Mouse (Mus musculus) embryonic facial prominence, embryonic 12.5 days (tissue): ENCODE measurements around the gene Trp73. TPM values are rescaled to one million over a fixed set of nuclear protein-coding genes. Genes with fewer than 3 reads are reported as not detected.

Experiments used
- ATAC-seq: fragments of 200-750 bp; cut with Nextera tagmentation; 2 replicates; pipeline ENCODE4 v1.8.0; 2017; ENCODE audit not compliant: insufficient number of reproducible peaks, insufficient read depth, low FRiP score, low TSS enrichment
- H3K27ac ChIP-seq: fragments of 300-500 bp; sonication (generic); 2 replicates; pipeline ENCODE4 v1.5.1; 2016; ENCODE audit warnings: mild to moderate bottlenecking
- H3K27me3 ChIP-seq: fragments of 300-500 bp; sonication (generic); 2 replicates; pipeline ENCODE4 v1.6.1; 2016; ENCODE audit warnings: mild to moderate bottlenecking, moderate library complexity
- H3K36me3 ChIP-seq: fragments of 300-500 bp; sonication (generic); 2 replicates; pipeline ENCODE4 v1.6.1; 2016; ENCODE audit warnings: mild to moderate bottlenecking
- H3K4me1 ChIP-seq: fragments of 300-500 bp; sonication (generic); 2 replicates; pipeline ENCODE4 v1.6.1; 2016
- H3K4me2 ChIP-seq: fragments of 300-500 bp; sonication (generic); replicated peaks from 2 replicates; pipeline ENCODE4 v1.6.1; 2016; ENCODE audit warnings: mild to moderate bottlenecking, moderate library complexity
- H3K4me3 ChIP-seq: fragments of 300-500 bp; sonication (generic); 2 replicates; pipeline ENCODE4 v1.5.1; 2016; ENCODE audit warnings: mild to moderate bottlenecking
- H3K9ac ChIP-seq: fragments of 300-500 bp; sonication (generic); 2 replicates; pipeline ENCODE4 v1.6.1; 2016; ENCODE audit warnings: mild to moderate bottlenecking, moderate library complexity
- H3K9me3 ChIP-seq: fragments of 300-500 bp; sonication (generic); 2 replicates; pipeline ENCODE4 v1.6.1; 2016; ENCODE audit warnings: mild to moderate bottlenecking, moderate library complexity
- WGBS: fragments of 180-500 bp; shearing (Covaris S2); methylation state at CpG from one replicate; pipeline ENCODE4 v1.1.7; 2016; 5-methylcytosine and 5-hydroxymethylcytosine counted together
- polyA plus RNA-seq: library from polyadenylated mRNA; unstranded; fragments of >200 nt; fragmentation: Nextera tagmentation; extraction: Ambion mirVana; gene quantifications from 2 replicates; pipeline ENCODE4 v1.2.1, GENCODE M21; 2016

Gene Trp73
- polyA plus RNA-seq, 1 experiment from 2014 or later = 1.5 TPM

GRCm38 (mm10) chr4:154057696-154058095, 82.3 kb downstream of the Trp73 start:
- Histone ChIP-seq H3K4me2 (no peak overlapping the region), H3K9ac (no peak overlapping the region), H3K27ac (no peak overlapping the region), H3K4me3 (no peak overlapping the region), H3K4me1 (peaks cover 4% of the 10 kb centered on the region; the same call in 1 of the 2 replicates), H3K27me3 (no peaks in the 10 kb centered on the region), H3K36me3 (no peaks in the 10 kb centered on the region), H3K9me3 (no peaks in the 10 kb centered on the region)
- WGBS = 57% methylated on average over 4 of the region's 4 CpGs
- ATAC-seq = no peak

DNA sequence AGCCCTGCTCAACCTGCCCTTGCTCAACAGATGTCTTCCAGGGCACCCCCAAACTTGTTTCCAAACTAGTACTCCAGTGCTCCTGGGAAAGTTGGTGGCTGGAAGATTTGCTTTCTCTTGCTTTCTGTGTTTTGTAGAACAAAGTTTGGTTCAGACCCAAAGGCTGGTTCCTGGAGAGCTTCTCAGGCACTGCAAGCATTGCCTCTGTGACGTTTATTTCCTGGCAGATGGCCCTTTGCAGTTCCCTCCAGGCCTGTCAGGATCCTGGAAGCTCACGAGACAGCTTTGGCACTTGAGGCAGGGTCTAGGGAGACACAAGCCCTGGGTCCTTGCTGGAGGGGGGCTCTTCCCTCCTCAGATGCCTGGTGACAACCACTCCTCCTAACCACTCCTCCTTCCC, 83.3 kb downstream of the Trp73 start:
- H3K4me2 ChIP-seq = no peak overlapping the region
- no peaks in the 10 kb centered on the region for H3K9me3 ChIP-seq
- H3K27ac ChIP-seq = peak overlapping the region; percentile 46
- H3K27me3 ChIP-seq = no peaks in the 10 kb centered on the region
- H3K4me3 ChIP-seq = no peak overlapping the region
- no peak for ATAC-seq
- H3K4me1 ChIP-seq = peaks cover 4% of the 10 kb centered on the region; the same call in 1 of the 2 replicates
- H3K9ac ChIP-seq = no peak overlapping the region
- WGBS = 53% methylated on average over 2 of the region's 2 CpGs
- no peaks in the 10 kb centered on the region for H3K36me3 ChIP-seq

DNA sequence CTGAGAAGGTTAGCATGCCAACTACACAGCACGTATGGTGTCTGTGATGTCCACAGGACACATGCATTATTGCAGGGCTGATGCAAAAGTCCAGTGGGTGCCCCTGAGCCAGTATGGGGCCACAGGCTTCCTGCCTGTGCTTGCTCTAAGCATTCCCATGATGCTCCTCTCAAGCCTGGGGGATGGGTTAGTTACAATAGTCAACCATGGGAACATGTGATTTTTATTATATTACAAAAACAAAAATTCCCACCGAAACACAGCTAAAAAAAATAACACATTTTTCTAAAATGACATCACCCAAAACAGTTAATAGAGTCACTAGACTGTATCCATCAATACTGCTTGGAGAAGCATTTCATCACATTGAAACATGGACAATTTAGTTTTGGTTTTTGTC, 84.0 kb downstream of the Trp73 start:
- H3K4me3 ChIP-seq = no peak overlapping the region
- H3K4me2 ChIP-seq = no peak overlapping the region
- H3K9me3 ChIP-seq = no peaks in the 10 kb centered on the region
- no peaks in the 10 kb centered on the region for H3K27me3 ChIP-seq
- H3K4me1 ChIP-seq = peaks cover 4% of the 10 kb centered on the region; the same call in 1 of the 2 replicates
- WGBS = 46% methylated on average over 2 of the region's 2 CpGs
- no peaks in the 10 kb centered on the region for H3K36me3 ChIP-seq
- H3K27ac ChIP-seq = peak overlapping the region; percentile 54
- no peak overlapping the region for H3K9ac ChIP-seq
- no peak for ATAC-seq

DNA sequence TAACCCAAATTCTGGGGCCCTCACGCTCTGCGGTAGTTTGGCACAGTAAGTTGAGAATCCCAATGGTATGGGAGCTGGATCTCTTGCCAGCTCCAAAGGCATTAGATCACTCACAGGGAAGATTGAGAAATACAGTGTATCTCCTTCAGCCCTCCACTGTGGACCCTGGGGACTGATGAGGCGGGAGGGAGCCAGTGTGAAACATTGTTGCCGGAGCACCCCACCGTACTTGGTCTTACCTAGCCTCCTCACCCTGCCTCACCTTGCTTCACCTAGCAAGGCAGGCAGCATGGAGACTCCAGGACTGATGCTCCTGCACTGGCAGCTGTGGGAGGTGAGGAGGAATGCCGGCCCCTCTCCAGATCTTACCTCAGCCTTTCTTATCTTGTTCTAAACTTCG, 84.5 kb downstream of the Trp73 start:
- peaks cover 4% of the 10 kb centered on the region; the same call in 1 of the 2 replicates for H3K4me1 ChIP-seq
- no peak overlapping the region for H3K9ac ChIP-seq
- H3K4me3 ChIP-seq = no peak overlapping the region
- no peaks in the 10 kb centered on the region for H3K27me3 ChIP-seq
- ATAC-seq = no peak
- H3K36me3 ChIP-seq = no peaks in the 10 kb centered on the region
- H3K9me3 ChIP-seq = no peaks in the 10 kb centered on the region
- H3K27ac ChIP-seq = peak overlapping the region; percentile 54
- no peak overlapping the region for H3K4me2 ChIP-seq
- WGBS = 85% methylated on average over 7 of the region's 7 CpGs

- no peak for ATAC-seq
- H3K4me3 ChIP-seq = no peak overlapping the region
- H3K4me1 ChIP-seq = peaks cover 4% of the 10 kb centered on the region; the same call in 1 of the 2 replicates
- H3K4me2 ChIP-seq = no peak overlapping the region
- no peaks in the 10 kb centered on the region for H3K9me3 ChIP-seq
- H3K9ac ChIP-seq = no peak overlapping the region
- H3K36me3 ChIP-seq = no peaks in the 10 kb centered on the region
- H3K27me3 ChIP-seq = no peaks in the 10 kb centered on the region
- no peak overlapping the region for H3K27ac ChIP-seq
- WGBS = 64% methylated on average over 4 of the region's 4 CpGs
Measured at GRCm38 (mm10) chr4:154053065-154053464, 86.9 kb downstream of the Trp73 start.

DNA sequence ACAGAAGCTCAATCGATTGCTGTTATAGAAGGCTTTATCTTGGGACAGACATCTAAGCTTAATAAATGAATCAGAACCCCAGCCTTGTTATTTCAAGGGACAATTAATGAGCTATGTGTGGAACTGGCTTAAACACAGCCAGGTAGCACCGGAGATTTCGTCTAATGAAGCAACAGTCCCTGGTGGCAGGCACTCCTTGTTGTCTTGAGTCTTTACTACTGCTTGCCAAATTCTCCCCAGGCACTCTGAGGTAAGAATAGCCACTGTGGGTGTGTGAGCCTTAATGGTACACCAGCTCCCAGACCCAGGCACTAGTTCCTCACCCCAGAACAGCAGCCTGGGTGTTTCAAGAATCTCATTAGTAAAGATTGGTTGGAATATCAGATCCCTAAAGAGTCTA, 88.6 kb downstream of the Trp73 start:
- Histone ChIP-seq H3K4me1 (peaks cover 4% of the 10 kb centered on the region; the same call in 1 of the 2 replicates), H3K27me3 (no peaks in the 10 kb centered on the region), H3K4me2 (no peak overlapping the region), H3K9me3 (no peaks in the 10 kb centered on the region), H3K4me3 (no peak overlapping the region), H3K27ac (no peak overlapping the region), H3K36me3 (no peaks in the 10 kb centered on the region), H3K9ac (no peak overlapping the region)
- no peak for ATAC-seq
- 88% methylated on average over 3 of the region's 3 CpGs for WGBS

GRCm38 (mm10) chr4:154045837-154046236, 94.2 kb downstream of the Trp73 start:
- H3K27ac ChIP-seq = no peak overlapping the region
- no peak overlapping the region for H3K4me2 ChIP-seq
- H3K36me3 ChIP-seq = no peaks in the 10 kb centered on the region
- no peak overlapping the region for H3K9ac ChIP-seq
- H3K9me3 ChIP-seq = no peaks in the 10 kb centered on the region
- H3K4me1 ChIP-seq = no peaks in the 10 kb centered on the region
- WGBS = 62% methylated on average over 5 of the region's 5 CpGs
- ATAC-seq = no peak
- no peak overlapping the region for H3K4me3 ChIP-seq
- H3K27me3 ChIP-seq = no peaks in the 10 kb centered on the region

DNA sequence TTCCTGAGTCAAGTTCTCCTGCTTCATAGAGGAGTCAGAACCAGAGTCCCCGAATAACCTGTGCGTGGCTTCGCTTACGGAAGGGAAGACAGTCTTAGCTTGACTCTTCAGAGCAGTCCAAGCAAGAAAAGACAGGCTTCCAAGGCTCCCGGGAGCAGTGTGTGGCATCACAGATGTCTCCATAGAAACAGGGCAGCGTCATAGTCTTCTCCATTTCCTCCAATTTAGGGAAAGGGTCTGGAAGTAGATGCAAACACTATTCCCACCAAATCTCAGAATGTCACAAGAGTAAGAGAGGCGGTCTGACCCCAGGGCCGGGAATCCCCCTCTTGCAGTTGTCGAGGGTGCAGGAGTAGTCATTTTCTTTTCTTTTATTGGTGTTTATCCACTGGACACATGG, 97.4 kb downstream of the Trp73 start, which contains the start of gene Ccdc27:
Ccdc27 (minus strand) TSS at position 101 of the 400 bp plus-strand sequence.
- no peaks in the 10 kb centered on the region for H3K9me3 ChIP-seq
- WGBS = 81% methylated on average over 9 of the region's 9 CpGs

DNA sequence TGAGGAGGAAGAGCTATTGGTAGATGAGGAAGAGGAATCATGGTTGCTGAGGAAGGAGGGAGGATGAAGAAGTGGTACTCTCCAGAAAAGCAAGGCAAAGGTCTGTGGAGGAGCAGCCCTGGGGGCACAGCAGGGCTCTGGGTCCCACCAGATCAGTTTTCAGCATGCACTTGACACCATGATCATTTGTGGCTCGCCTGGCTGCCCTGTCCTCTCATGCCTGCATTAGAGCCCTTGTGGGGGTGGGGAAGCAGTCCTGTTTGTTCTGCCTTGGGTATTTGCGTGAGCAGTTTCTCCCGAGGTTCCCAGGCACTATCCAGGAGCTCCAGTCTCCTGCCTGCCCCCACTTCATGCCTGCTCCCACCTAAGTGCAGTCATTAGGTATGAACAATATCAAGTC, 102.9 kb downstream of the Trp73 start:
- H3K9me3 ChIP-seq = no peaks in the 10 kb centered on the region
- WGBS = 39% methylated on average over 3 of the region's 3 CpGs
- no peaks in the 10 kb centered on the region for H3K4me1 ChIP-seq
- H3K36me3 ChIP-seq = no peaks in the 10 kb centered on the region
- no peak for ATAC-seq
- H3K9ac ChIP-seq = no peak overlapping the region
- no peak overlapping the region for H3K4me2 ChIP-seq
- H3K27ac ChIP-seq = no peak overlapping the region
- H3K4me3 ChIP-seq = no peak overlapping the region
- H3K27me3 ChIP-seq = no peaks in the 10 kb centered on the region

More for the DNA sequence above, 97.4 kb downstream of the Trp73 start, which contains the start of gene Ccdc27:
- no peak within 1 kb of the TSS for H3K27ac ChIP-seq
- no peak within 1 kb of the TSS for H3K4me3 ChIP-seq
- no peak within 1 kb of the TSS for H3K4me2 ChIP-seq
- no peaks in the 10 kb centered on the region for H3K27me3 ChIP-seq
- H3K4me1 ChIP-seq = no peaks in the 10 kb centered on the region
- ATAC-seq = no peak
- no peaks in the 10 kb centered on the region for H3K36me3 ChIP-seq
- H3K9ac ChIP-seq = no peak within 1 kb of the TSS

DNA sequence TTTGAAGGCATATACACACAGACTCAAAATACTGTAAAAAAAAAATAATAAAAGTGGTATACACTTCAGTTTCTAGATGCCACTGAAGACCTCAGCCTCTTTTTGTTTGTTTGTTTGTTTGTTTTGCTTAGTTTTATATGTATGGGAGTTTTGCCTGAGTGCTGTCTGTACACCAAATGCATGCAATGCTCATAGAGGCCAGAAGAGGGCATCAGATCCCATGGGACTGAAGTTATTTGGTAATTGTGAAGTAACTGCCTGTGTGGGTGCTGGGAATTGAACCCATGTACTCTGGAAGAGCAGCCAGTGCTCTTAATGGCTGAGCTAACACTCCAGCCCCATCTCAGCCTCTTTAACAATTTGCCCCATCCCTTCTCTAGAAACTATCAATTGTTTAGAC, 111.4 kb downstream of the Trp73 start:
- H3K4me3 ChIP-seq = no peak overlapping the region
- H3K4me1 ChIP-seq = peaks cover 10% of the 10 kb centered on the region
- H3K27me3 ChIP-seq = peaks cover 34% of the 10 kb centered on the region
- H3K9me3 ChIP-seq = no peaks in the 10 kb centered on the region
- ATAC-seq = no peak
- H3K9ac ChIP-seq = no peak overlapping the region
- H3K4me2 ChIP-seq = no peak overlapping the region
- H3K36me3 ChIP-seq = no peaks in the 10 kb centered on the region
- H3K27ac ChIP-seq = no peak overlapping the region

- no peaks in the 10 kb centered on the region for H3K36me3 ChIP-seq
- peaks cover 10% of the 10 kb centered on the region for H3K4me1 ChIP-seq
- no peak overlapping the region for H3K4me3 ChIP-seq
- 69% methylated on average over 7 of the region's 7 CpGs for WGBS
- H3K27ac ChIP-seq = no peak overlapping the region
- no peak overlapping the region for H3K4me2 ChIP-seq
- peaks cover 34% of the 10 kb centered on the region for H3K27me3 ChIP-seq
- H3K9ac ChIP-seq = no peak overlapping the region
- H3K9me3 ChIP-seq = no peaks in the 10 kb centered on the region
- ATAC-seq = no peak
Measured at GRCm38 (mm10) chr4:154028066-154028465, 111.9 kb downstream of the Trp73 start.

DNA sequence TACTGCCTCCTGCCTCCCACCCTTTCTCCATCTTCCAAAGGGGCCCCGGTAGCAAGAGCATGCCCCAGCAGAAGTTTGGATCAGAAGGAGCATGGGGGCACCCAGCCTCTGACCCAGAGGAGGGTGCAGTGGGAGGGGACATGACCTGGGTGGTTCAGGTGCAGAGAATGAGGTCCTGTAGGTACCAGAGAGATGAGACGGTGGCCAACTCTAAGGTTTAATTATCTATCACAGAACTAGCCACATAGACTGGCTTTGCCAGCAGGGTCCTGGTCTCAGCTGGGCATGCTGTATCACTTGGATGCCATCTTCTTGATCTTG, 113.6 kb downstream of the Trp73 start:
- 28% methylated on average over 2 of the region's 2 CpGs for WGBS
- no peaks in the 10 kb centered on the region for H3K9me3 ChIP-seq
- H3K36me3 ChIP-seq = peaks cover 8% of the 10 kb centered on the region
- no peak for ATAC-seq
- H3K4me2 ChIP-seq = peak overlapping the region; percentile 57
- no peak overlapping the region for H3K27ac ChIP-seq
- peaks cover 10% of the 10 kb centered on the region for H3K4me1 ChIP-seq
- H3K9ac ChIP-seq = no peak overlapping the region
- H3K4me3 ChIP-seq = peak overlapping the region; percentile 35
- H3K27me3 ChIP-seq = peaks cover 34% of the 10 kb centered on the region
